Mouse (Mus musculus) liver, postnatal 0 days (tissue): ENCODE results near the gene Agl.

Experiments
- CTCF ChIP-seq: sonication (generic); IDR thresholded peaks from 2 replicates; pipeline ENCODE4 v1.5.1; 2016; ENCODE audit warnings: antibody characterized with exemption, low read depth
- EP300 ChIP-seq: IDR thresholded peaks from 2 replicates; pipeline ENCODE4 v1.6.1; 2016; ENCODE audit warnings: antibody characterized with exemption, low read depth, mild to moderate bottlenecking

DNA sequence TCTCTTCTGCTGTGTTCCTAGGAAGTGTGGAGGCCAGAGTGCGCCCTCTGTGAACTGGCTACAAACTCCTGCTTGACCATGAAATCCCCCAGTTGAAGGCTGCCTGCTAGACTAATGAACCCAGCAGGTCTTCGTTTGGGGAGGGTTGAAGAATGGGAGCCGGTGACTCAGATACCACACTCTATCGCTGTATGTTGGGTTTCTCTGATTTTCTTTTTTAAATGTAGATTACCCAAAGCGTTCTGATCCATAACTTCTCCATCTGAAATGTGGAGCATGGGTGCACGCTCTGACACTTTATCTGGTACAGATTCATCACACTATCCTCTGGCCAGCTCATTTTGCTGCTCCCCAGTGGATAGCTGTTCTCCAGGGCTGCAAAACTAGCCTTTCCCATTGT is 1.3 kb upstream of the Agl start:
- TF ChIP-seq CTCF = no peak
- TF ChIP-seq EP300 = no peak
